Mouse (Mus musculus) spleen, postnatal 36 days (tissue): ENCODE results near the gene Crtc3.
A peak's percentile ranks its signal among the peaks of the same experiment; 100 is the strongest.

Experiments used
- DNase-seq, 2 experiments: peaks; one replicate each; pipeline ENCODE4 v3.0.0; 2022; ENCODE audit warnings: low spot score in 2 of 2, mixed read lengths in 1 of 2

Gene Crtc3

DNA sequence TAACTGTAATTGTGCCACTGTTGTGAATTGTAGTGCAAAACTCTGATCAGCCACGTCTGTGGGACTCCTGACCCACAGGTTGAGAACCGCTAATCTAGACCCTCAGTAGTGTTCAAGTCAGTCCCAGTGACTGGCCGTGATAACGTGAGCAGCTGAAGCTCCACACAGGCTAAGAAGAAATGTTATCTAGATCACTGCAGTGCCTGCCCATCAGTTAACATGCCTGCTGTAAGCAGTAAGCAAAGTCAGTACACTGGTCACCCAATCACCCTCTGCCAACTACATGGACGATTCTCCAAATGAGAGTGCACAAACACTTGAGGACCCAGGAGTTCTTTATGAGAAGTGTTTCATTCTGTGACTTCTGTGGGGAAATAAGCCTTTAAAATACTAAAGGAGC is 3.0 kb downstream of the Crtc3 start:
- no peak for DNase-seq

DNA sequence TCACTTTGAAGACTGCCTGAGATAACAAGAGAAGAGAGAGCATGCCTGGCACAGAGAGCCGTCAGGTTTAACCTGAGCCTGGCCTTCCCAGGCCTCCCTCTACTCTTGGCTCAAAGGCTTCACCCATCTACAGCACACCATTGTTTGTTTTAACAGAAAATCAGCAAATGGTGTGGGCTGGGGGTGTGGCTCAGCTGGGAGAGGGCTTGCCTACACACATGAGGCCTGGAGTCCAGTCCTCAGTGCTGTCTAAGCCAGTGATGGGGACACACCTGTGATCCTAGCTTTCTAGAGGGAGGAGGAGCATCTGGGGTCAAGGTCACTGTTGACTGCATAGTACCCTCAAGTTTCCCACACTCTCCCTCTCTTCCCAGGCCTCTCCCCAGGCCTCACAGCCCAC is 6.0 kb downstream of the Crtc3 start:
- no peak for DNase-seq

DNA sequence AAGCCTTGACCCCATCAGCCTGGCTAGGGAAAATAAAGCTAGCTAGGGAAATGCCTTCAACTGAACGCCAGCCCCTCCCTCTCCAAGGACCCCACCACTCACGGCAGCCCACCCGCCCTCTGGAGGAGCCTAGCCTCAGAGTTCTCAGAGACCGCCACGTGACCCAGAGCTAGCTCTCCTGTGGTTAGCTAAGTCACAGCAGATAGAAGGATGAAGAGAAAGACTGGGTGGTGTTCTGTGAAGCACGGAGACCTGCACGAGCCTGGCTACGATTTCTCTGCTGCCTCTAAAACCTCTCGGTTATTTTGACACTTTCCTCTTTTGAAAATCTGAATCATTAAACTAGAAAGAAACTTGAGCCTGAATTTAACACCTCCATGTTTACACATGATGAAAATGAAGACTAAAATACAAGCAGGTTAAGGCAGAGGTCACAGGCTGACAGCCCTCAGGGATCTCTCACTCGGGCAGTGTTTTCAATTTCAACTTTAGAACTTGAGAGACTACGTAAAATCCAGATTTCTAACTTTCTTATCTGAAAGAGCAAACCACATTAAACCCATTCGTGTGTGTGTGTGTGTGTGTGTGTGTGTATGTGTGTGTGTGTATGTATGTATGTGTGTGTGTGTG is 8.3 kb downstream of the Crtc3 start:
- peak; percentile 18 to 23 for DNase-seq

- DNase-seq: no peak
These were observed 16.4 kb downstream of the Crtc3 start for GRCm38 (mm10) chr7:80672323-80672722.

DNA sequence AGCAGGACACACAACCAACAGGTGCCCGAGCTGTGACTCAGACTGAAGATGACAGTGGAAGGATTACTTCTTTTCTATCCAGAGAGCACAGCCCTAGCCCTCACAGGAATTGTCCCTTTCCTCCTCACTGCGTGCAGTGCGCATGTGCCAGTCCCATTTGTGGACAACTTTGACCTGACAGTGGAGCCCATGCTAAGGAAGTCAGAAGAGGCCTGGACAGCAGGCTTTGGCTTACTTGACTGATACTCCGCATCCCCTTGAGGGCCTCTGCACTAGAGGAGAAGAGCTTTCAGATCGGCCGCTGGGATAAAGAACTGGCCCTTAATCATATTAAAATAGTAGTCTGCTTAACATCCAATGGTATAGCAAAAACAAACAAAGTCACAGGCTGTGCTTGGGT is 17.8 kb downstream of the Crtc3 start:
- no peak for DNase-seq

GRCm38 (mm10) chr7:80667190-80667589 is 21.5 kb downstream of the Crtc3 start:
- DNase-seq: no peak

DNA sequence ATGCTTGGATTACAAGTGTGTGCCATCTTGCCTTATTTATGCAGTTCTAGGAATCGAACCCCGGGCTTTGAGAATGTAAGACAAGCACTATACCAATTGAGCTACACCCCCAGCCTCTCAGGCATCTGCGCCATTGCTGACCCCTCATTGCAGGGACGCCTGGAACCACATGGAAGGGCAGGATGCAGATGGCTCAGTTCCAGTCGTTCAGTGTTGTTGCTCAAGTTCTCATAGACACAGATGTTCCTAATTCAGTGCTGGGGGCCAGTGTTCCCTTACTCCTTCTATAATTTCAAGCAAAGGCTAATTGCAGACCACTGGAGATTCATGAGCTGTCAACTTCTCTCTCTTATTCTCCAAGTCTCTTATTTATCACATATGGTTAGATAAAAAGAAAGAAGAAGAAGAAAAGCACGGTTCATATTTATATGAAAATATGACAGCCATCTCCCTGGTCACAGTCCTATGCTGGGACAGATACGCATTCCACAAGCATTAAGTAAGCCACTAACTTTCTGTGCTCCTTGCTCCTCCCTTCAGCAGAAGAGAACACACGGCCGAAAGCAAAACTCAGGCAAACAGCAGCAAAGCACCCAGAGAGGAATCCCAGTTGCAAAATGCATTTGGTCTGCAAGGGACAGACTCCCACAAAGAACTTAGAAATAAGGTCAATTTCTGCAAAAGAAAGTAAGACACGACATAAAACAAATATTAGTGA is 22.3 kb downstream of the Crtc3 start:
- DNase-seq: no peak

GRCm38 (mm10) chr7:80661082-80661481 is 27.6 kb downstream of the Crtc3 start:
- DNase-seq: no peak

- DNase-seq: no peak
These were observed 28.1 kb downstream of the Crtc3 start for GRCm38 (mm10) chr7:80660619-80661018.

- no peak for DNase-seq
These were observed 30.8 kb downstream of the Crtc3 start for GRCm38 (mm10) chr7:80657896-80658295.

DNA sequence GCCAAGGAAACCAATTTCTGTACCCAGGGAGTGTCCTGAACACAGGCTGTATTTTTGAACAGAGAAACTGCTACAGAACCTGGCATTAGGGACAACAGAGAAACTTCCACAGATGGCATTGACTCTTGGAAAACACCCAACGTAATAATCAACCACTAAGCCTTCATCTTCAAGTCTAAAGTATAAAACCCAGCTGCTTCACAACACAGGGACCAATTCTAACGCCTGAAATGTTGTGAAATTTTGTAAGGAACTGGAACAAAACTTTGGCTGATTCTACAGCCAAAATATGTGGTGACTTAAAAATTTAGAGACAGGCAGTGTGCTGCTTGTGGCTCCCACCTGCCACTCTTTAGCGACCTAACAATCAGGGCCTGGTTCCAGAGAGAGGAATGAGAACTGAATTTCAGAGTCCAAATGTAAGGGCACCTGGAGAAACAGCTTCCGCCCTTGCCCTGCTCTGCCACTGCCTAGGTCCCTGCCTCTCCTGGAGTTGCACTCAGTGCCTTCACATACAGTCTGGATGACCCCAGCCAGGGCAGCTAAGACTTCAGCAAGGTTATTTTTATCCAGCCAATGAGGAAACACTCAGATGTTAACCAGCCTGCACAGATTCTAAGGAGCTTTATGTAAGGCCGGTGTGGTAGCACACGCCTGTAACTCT is 33.2 kb downstream of the Crtc3 start:
- no peak for DNase-seq

- no peak for DNase-seq
These were observed 33.8 kb downstream of the Crtc3 start for GRCm38 (mm10) chr7:80654926-80655325.

DNA sequence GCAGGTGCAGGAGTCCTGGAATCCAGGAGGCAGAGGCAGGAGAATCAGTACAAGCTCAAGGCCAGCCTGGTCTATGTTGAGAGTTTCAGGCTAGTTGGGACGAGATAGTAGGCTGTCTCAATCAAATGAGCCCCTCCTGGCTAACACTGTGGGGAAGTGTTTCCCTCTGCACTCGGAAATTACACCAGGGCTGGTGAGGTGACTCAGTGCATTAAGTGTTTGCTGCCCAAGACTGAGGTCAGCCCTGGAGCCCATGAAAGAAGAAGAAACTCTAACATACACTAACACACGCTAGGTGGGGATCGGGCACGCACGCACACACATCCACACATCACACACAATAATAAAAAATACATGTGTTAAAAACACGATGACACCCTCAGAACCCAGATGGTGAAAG is 34.3 kb downstream of the Crtc3 start:
- no peak for DNase-seq

- no peak for DNase-seq
These were observed 34.7 kb downstream of the Crtc3 start for GRCm38 (mm10) chr7:80653971-80654370.

DNA sequence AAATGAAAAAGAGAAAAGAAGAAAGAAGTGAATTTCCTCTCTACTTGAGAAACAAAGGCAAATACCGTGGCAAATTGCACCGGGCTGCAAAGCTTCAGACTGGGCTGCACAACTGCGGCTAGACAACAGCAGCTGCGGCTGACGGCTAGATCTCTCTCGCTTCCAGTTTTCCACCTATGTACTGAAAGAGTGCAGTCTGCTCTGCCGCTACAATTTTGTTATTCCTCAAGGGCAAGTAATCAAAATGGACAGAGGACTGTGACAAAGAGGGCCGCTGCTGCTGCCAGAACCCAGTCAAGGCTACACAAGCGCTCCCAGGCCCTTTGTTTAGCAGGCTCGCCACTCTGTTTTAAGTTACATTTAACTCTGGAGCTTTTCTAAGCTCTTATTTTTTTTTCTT is 35.6 kb downstream of the Crtc3 start:
- DNase-seq: no peak

DNA sequence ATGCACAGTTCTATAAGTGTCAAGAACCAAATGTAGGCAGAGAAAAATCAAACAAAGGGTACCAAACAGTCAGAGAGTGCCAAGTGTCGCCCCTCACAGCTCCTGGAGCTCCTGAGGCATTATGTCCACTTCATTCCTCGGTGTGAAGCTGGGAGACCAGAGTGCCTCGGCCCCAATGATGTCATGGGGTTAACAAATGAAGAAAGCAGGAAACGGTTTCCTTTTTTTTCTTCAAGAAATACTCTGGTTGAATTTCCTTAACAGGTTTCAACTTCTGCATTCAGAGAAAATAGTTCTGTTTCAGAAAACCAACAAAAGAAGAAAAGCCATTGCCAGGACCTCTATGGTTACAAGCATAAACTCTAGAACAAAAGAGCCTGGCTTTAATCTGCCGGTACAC is 36.4 kb downstream of the Crtc3 start:
- DNase-seq: no peak

- DNase-seq: peak; percentile 69 to 71
These were observed 41.2 kb downstream of the Crtc3 start for GRCm38 (mm10) chr7:80647437-80647871.

- peak; percentile 69 to 70 for DNase-seq
These were observed 42.3 kb downstream of the Crtc3 start for GRCm38 (mm10) chr7:80646093-80647025.

DNA sequence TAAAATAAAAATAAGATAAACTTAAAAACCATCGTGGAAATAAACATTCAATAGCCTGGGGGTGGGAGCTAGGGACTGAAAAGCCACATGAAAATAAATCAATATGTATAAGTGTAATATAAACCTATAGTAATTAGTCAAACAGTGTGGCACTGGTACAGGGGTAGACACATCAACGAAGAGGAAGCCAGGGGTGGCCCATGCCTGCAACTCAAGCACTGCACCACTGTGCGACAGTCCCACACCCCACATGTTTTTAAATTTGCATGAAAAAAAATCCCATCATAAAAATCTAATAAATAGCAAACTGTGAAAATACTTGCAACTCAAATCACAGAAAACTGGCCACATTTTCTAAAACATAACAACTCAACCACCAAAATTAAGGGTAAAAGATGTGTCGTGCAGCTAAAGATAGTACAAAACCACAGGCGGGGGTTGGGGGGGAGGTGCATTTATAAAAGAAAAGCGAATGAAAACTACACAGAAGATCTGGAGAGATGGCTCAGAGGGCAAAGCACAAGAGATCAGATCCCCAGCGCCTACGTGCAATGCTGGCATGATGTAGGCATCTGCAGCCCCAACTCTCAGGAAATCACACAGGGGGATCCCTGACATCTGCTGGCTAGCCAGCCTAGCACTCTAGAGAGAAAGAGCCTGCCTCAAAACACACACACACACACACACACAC is 45.6 kb downstream of the Crtc3 start:
- peak; percentile 51 to 60 for DNase-seq

- no peak for DNase-seq
These were observed 46.1 kb downstream of the Crtc3 start for GRCm38 (mm10) chr7:80642552-80642951.

DNA sequence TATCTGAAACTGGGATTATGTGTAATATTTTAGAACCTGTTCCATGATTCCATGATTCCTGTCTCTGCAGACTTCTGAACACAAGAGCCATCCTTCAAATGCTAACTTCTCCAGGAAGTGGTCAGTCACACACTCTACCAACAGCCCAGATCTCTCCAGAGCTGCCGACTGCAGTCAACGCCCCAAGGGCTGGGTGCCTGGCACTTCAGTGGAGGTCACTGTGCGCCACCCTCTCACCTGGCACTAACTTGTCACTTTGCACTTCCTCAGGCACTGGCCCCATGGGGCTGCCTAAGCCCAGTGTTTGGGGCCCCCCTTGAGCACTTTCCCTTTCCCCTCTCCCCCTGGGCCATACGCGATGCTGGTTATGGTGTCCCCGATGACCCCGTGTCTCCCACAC is 46.8 kb downstream of the Crtc3 start:
- peak; percentile 75 to 76 for DNase-seq
